Mouse (Mus musculus): Measurements from ENCODE around the gene Crat. TPM values are rescaled to one million over a fixed set of nuclear protein-coding genes. Genes with fewer than 3 reads are reported as not detected.
A peak's percentile ranks its signal among the peaks of the same experiment; 100 is the strongest.

Gene Crat
- polyA plus RNA-seq, 1 experiment, result 53.1 TPM

DNA sequence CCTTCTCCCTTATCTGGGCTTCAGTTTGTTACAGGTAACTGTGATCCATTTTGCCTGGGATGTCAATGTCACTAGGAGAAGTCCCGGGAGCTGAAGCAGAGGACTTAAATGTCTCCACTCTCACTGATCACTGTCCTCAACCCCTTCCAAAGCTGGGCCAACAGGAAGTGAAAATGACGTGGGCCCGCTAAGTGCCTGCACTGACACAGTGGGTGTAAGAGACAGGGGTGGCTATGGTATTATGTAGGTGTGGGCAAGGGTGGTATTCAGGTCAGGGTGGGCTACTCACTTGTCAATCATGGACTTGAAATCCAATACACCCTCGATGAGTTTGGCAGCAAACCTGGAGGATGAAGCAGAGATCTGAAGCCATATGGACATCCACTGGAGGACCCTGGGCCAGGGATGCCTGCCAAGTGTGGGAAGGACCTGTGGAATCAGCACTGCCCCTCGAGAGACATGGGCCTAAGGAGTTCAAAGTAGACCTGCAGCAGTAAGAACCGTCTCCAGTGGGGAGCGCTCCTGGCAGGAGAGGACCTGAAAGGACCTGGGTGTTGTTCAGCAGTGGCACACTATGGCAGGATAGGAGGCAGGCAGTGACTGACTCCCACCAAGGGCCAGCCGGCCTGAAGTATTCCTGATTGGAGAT lies 7.0 kb downstream of the Crat start:
- no peak for DNase-seq (ENCODE audit: extremely low spot score in 1 of 2, low spot score in 1 of 2)

DNA sequence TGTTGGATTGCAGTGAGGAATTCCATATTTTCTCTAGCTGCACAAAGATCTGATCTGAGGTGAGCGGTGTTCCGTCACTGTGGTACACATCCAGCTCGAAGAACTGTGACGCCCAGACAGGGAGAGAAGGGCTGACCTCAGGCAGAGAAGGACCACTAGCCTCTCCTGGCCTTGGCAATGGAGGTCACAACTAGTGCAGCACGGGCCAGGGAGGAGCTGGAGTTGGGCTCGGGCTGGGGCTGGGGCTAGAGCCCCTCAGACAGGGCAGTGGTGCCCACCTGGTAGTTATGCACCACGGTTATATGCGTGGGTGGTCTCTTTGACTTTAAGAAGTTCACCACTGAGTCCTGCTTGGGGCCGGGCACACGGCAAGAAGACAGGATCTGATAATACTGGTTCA lies 7.8 kb downstream of the Crat start:
- no peak for DNase-seq (ENCODE audit: extremely low spot score in 1 of 2, low spot score in 1 of 2)

GRCm38 (mm10) chr2:30407221-30407620 lies 8.4 kb downstream of the Crat start:
- no peak for DNase-seq (ENCODE audit: extremely low spot score in 1 of 2, low spot score in 1 of 2)

DNA sequence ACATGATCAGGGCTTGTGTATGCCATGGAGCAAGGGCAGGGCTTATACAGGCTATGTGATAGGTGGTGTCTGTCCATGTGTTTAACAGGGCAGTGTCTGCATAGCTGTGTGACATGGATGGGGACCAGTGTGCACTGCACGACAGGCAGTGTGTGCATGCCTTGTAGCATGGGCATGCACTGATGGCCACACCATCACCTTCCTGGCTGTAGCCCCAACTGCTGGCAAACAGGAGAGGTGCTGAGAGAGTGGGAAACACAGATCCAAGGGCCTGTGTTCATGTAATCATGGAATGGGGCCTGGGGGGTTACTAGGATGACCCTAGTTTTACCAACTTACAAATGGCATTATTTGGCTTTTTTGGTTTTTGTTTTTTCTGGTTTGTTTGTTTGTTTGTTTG lies 11.7 kb downstream of the Crat start:
- DNase-seq (ENCODE audit: extremely low spot score in 1 of 2, low spot score in 1 of 2), result no peak

- no peak for DNase-seq (ENCODE audit: extremely low spot score in 1 of 2, low spot score in 1 of 2)
Measured at GRCm38 (mm10) chr2:30402843-30403242, 12.8 kb downstream of the Crat start.

GRCm38 (mm10) chr2:30402351-30402826 lies 13.2 kb downstream of the Crat start:
- no peak for DNase-seq (ENCODE audit: extremely low spot score in 1 of 2, low spot score in 1 of 2)

GRCm38 (mm10) chr2:30401581-30401980 lies 14.0 kb downstream of the Crat start:
- DNase-seq (ENCODE audit: extremely low spot score in 1 of 2, low spot score in 1 of 2), result no peak

DNA sequence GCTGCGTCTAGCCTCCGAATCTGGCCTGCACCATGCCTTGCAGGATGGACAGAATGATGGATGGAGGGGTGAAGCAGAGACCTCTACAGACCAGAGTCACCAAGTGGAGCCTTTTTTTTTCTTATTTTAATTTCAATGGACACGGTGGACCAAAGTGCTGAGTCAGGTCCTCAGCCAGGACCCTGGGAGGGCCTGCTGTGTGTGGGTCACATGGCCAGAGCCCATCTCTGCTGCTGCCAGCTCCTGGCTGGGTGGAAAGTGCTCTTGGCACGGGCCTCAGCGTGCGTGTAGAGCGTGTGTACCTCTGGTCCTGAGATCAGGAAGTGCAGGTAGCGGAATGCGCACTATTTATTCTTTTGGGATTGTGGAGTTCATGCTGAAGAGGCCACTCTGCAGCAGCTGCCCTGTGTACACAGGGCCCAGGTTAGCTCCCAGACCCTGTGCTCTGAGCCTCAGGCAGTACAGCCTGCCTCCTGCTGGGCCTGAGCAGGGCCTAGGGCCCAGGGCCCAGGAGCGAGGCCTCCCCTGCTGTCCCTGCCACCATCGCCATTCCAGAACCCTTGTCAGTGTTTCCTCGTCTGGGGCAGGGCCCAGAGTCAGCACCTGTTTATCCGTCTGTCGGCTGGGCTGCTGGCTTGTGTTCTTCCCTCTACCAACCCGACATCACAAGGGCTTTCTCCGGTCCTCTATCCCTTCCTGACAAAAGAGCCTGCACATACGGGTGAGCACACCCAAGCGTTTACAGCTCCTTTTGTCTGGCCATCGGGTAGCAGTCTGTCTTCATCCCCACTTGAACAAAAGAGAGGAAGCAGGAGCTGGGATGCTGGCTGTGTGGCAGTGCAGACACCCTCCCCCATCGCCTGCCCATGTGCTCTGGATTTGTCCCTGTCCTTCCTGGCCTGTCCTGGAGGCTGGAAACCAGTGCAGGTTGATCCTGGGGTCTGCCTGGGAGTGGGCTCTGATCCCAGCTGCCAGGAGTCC lies 16.1 kb downstream of the Crat start:
- DNase-seq (ENCODE audit: extremely low spot score in 1 of 2, low spot score in 1 of 2), result no peak

GRCm38 (mm10) chr2:30397986-30398512 lies 17.6 kb downstream of the Crat start:
- DNase-seq (ENCODE audit: extremely low spot score in 1 of 2, low spot score in 1 of 2), result no peak

DNA sequence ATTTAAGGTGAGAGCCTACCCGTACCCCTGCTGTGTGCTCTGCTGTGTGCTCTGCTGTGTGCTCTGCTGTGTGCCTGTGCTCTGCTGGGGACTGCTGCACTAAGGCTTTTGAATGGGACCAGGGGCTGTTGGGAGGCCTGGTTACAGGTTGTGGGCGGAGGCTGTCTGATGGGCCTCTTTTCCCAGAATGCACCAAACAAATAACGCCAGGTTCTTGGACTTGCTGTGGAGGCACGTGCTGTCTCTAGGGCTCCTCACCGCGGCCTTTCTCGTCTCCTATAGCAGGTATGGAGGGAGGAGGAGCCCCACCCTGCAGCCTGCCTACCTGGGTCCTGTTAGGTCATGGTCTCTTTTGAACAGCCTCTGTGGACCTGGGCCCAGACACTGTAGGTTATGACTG lies 19.4 kb downstream of the Crat start:
- no peak for DNase-seq (ENCODE audit: extremely low spot score in 1 of 2, low spot score in 1 of 2)

DNA sequence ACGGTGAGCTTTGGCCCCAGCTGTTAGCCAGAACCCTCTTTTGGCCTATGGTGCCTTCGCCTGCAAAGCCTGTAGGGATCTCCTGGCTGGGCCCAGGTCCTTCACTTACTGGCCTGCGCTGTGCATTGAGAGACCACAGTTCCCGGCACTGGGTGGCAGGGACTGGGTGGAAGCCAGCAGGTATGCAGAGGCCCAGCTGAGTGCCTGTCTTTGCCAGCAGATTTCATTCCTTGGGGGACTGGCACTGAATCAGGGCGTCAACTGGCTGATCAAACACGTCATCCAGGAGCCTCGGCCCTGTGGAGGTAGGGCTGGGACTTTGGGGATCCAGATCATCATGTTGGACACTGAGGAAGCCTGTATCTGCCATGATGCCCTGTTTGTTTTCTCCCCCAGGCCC lies 19.9 kb downstream of the Crat start:
- no peak for DNase-seq (ENCODE audit: extremely low spot score in 1 of 2, low spot score in 1 of 2)

DNA sequence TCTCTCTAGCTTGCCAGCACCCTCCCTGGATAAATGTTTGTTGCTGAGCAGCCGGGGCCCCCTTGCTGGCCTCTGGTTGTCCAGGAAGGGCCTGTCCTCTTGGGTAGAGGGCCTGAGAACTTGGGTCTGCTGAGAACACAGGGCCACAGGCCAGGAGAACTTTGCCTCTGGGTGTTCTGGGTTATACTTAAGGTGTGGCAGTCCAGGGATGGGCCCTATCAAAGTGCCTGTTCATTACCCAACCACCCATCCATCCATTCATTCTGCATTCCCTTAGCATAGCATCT lies 22.3 kb downstream of the Crat start:
- no peak for DNase-seq (ENCODE audit: extremely low spot score in 1 of 2, low spot score in 1 of 2)

DNA sequence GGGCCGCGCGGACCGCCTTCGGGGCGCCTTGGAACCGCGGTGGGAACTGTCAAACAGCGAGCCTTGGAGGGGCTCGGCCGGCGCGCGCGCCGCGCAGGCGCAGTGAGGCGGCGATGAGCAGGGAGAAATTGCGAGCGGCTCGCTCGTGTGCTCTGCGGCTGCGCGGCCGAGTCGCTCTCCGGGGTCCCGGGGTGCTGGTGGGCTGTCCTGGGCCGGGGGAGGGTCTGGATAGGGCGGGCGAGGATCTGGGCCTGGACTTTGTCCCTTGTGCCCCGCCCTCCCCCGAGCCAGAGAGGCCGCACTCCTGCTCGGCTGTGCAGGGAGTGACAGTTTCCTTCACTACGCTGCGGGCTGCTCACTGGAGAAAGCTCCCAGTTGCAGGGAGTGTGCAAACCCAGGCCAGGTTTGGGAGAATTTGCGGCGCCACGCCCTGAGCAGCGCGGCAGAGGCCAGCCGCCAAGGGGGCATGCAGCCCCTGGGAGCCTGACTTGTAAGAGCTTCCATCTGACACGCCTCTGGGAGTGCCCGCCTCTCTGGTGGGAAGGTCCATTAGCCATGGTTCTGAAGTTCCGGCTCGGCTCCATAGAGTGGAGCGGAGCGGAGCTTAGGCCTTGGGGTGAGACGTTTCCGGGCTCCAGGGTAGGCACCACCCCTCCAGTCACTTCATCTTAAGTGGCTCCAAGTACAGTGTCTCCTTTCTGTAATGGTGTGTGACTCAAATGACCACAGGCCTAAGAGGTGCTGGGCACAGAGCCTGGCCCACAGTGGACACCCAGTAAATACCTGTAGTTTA lies 22.8 kb downstream of the Crat start:
- peak in 1 of 2 experiments; percentile 52 for DNase-seq (ENCODE audit: extremely low spot score in 1 of 2, low spot score in 1 of 2)

DNA sequence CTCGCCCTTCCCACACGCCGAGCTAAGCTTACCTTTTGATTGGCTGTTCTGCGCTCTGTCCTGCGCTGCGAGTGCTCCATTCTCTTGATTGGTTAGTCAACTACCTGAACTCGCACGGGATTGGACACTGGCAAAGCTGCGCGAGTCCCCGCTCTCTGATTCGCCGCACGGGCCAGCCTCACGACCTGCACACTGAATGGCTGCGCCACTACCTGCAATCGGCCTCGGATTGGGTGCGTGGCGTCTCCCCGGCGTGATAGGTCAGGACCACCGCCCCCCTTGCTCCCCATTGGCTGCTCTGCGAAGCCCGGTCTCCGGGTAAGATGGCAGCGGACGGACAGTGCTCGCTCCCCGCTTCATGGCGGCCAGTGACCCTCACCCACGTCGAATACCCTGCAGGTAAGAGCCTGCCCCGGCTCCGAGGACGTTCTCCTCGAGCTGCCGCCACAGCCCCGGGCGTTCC lies 23.5 kb downstream of the Crat start, which contains the start of gene Dolpp1:
Gene Dolpp1 (plus strand): TSS at position 141 of the 463 bp plus-strand sequence.
- peak; percentile 99 for DNase-seq (ENCODE audit: extremely low spot score in 1 of 2, low spot score in 1 of 2)

DNA sequence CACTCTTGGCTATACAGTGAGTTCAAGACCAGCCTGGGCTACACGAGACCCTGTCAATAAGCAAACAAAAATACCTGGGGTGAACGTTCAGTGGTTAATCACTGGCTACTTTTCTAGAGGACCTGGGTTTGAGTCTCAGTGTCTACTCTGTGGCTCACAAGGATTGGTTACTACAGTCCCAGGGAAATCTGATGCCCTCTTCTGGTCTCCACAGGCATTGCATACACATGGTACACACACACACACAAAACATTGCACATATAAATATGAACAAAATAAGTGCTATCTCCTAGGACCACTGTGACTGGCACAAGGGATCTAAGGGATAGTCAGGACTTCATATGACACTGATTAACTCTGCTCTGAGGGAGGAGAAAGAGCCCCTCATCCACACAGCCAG lies 26.6 kb downstream of the Crat start:
- DNase-seq (ENCODE audit: extremely low spot score in 1 of 2, low spot score in 1 of 2), result no peak

- DNase-seq (ENCODE audit: extremely low spot score in 1 of 2, low spot score in 1 of 2), result no peak
Measured at GRCm38 (mm10) chr2:30386913-30387312, 28.7 kb downstream of the Crat start.

DNA sequence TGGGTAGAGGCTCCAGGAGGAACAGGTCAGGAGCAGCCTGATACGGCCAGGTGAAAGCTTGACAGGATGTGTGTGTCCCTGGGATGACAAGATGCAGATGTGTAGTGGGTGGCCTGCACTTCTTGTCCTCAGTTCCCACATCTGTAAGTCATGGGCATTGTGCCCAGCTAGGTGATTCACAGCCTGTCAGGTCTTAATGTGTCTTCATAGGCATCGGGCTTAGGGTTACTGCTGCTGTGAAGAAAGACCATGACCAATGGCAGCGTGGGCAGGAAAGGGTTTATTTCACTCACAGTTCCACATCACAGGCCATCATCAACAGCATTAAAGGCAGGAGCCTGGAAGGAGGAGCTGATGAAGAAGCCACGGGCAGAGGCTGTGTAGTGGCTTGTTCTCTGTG lies 30.0 kb downstream of the Crat start:
- DNase-seq (ENCODE audit: extremely low spot score in 1 of 2, low spot score in 1 of 2), result no peak

GRCm38 (mm10) chr2:30384814-30385213 lies 30.8 kb downstream of the Crat start:
- peak in 1 of 2 experiments; percentile 46 for DNase-seq (ENCODE audit: extremely low spot score in 1 of 2, low spot score in 1 of 2)

GRCm38 (mm10) chr2:30381377-30381725 lies 34.3 kb downstream of the Crat start:
- no peak for DNase-seq (ENCODE audit: extremely low spot score in 1 of 2, low spot score in 1 of 2)

DNA sequence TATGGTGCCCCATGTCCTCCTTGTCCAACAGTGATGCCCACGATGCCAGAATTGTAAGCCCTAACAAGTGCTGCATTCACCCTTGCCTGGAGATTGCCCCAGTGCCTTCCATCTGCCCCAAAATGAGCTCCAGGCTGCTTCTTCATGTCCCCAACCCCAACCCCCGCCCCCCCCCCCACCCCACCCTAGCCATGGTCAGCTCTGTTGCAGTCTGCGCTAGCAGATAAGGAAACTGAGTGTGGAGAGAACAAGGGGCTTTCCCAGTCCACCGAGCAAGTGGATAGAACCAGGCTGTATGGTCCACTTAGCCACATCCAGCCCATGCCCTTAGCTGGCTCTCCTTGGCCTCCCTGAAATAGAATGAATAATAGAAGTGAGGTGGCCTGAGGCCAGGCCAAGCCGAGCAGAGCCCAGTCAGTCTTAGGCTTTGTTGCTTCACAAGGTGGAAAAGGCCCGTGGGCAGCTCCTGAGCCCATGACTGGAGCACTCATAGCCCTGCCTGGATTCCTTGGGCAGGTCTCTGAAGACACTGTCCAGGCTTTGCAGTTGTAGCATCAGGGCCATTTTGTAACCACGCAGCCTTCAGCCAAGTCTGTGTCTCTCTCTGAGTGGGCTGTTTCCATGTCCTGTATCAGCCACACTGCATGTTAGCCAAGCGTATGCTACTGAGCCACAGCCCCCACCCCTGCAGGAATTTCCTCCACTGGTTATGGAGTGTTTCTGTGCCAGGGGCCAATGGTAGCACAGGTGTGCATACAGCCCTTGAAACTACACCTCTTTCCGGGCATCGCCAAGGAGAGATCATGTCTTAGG lies 34.8 kb downstream of the Crat start:
- DNase-seq (ENCODE audit: extremely low spot score in 1 of 2, low spot score in 1 of 2), result no peak
